Mouse (Mus musculus) kidney, embryonic 15.5 days (tissue): Measurements from ENCODE around the gene Acot8. TPM values are rescaled to one million over a fixed set of nuclear protein-coding genes. Genes with fewer than 3 reads are reported as not detected.
A peak's percentile ranks its signal among the peaks of the same experiment; 100 is the strongest.

Experiments
- ATAC-seq: fragments of 200-750 bp; cut with Nextera tagmentation; replicated peaks from 2 replicates; pipeline ENCODE4 v1.8.0; 2017; ENCODE audit warnings: moderate TSS enrichment; ENCODE audit not compliant: low FRiP score
- H3K27ac ChIP-seq: fragments of 300-500 bp; sonication (generic); 2 replicates; pipeline ENCODE4 v1.5.1; 2015; ENCODE audit warnings: mild to moderate bottlenecking, inconsistent platforms
- H3K27me3 ChIP-seq: fragments of 300-500 bp; sonication (generic); 2 replicates; pipeline ENCODE4 v1.6.1; 2015; ENCODE audit warnings: inconsistent platforms
- H3K36me3 ChIP-seq: fragments of 300-500 bp; sonication (generic); 2 replicates; pipeline ENCODE4 v1.6.1; 2015; ENCODE audit warnings: inconsistent platforms
- H3K4me1 ChIP-seq: fragments of 300-500 bp; sonication (generic); 2 replicates; pipeline ENCODE4 v1.6.1; 2015; ENCODE audit warnings: inconsistent platforms
- H3K4me2 ChIP-seq: fragments of 300-500 bp; sonication (generic); 2 replicates; pipeline ENCODE4 v1.6.1; 2015; ENCODE audit warnings: moderate library complexity, mild to moderate bottlenecking, inconsistent platforms
- H3K4me3 ChIP-seq: fragments of 300-500 bp; sonication (generic); replicated peaks from 2 replicates; pipeline ENCODE4 v1.5.1; 2015; ENCODE audit warnings: mild to moderate bottlenecking, inconsistent platforms
- H3K9ac ChIP-seq: fragments of 300-500 bp; sonication (generic); 2 replicates; pipeline ENCODE4 v1.6.1; 2015; ENCODE audit warnings: mild to moderate bottlenecking, inconsistent platforms
- H3K9me3 ChIP-seq: fragments of 300-500 bp; sonication (generic); replicated peaks from 2 replicates; pipeline ENCODE4 v1.6.1; 2016; ENCODE audit warnings: inconsistent platforms
- WGBS: fragments of 180-500 bp; shearing (Covaris S2); methylation state at CpG from one replicate; pipeline ENCODE4 v1.1.7; 2015; ENCODE audit warnings: mixed read lengths; 5-methylcytosine and 5-hydroxymethylcytosine counted together
- polyA plus RNA-seq: library from polyadenylated mRNA; unstranded; fragments of >200 nt; fragmentation: Nextera tagmentation; extraction: Ambion mirVana; gene quantifications from 2 replicates; pipeline ENCODE4 v1.2.1, GENCODE M21; 2015

The Acot8 gene
- polyA plus RNA-seq, 1 experiment from 2014 or later: 20.8 TPM

DNA sequence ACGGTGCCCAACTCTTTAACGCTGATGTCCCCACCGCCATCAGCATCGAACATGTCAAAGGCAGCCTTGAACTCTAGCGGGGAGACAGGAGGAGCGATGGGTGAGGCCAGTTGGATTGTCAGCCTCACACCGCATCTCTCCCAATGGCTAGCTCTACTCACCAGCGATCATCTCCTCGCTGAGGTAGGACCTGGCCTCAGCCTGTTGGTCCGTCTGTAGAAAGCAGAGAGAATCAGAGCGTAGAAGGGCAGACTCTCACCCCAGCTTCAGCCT lies 26.7 kb downstream of the Acot8 start:
- H3K27ac ChIP-seq: no peak overlapping the region
- H3K36me3 ChIP-seq: peaks cover 5% of the 10 kb centered on the region
- H3K27me3 ChIP-seq: no peaks in the 10 kb centered on the region
- H3K4me2 ChIP-seq: no peak overlapping the region
- 0 out of 2 replicates have a peak, but pooled peaks cover 4% of the 10 kb centered on the region for H3K4me1 ChIP-seq
- 93% methylated on average over 11 of the region's 11 CpGs for whole genome bisulfite sequencing
- H3K4me3 ChIP-seq: no peak overlapping the region
- ATAC-seq: no peak
- no peak overlapping the region for H3K9ac ChIP-seq
- H3K9me3 ChIP-seq: no peaks in the 10 kb centered on the region

GRCm38 (mm10) chr2:164777246-164778014 lies 27.3 kb downstream of the Acot8 start:
- no peaks in the 10 kb centered on the region for H3K27me3 ChIP-seq
- peaks cover 10% of the 10 kb centered on the region for H3K36me3 ChIP-seq
- H3K4me3 ChIP-seq: no peak overlapping the region
- no peak overlapping the region for H3K27ac ChIP-seq
- H3K4me1 ChIP-seq: peaks cover 5% of the 10 kb centered on the region; the same call in 1 of the 2 replicates
- 83% methylated on average over 30 of the region's 30 CpGs for WGBS
- H3K4me2 ChIP-seq: no peak overlapping the region
- H3K9me3 ChIP-seq: no peaks in the 10 kb centered on the region
- ATAC-seq: no peak
- H3K9ac ChIP-seq: no peak overlapping the region

GRCm38 (mm10) chr2:164776801-164777200 lies 27.9 kb downstream of the Acot8 start:
- Histone ChIP-seq H3K27me3 (no peaks in the 10 kb centered on the region), H3K9ac (no peak overlapping the region), H3K4me3 (no peak overlapping the region), H3K36me3 (peaks cover 16% of the 10 kb centered on the region), H3K4me1 (peaks cover 11% of the 10 kb centered on the region), H3K9me3 (no peaks in the 10 kb centered on the region), H3K27ac (no peak overlapping the region), H3K4me2 (no peak overlapping the region)
- ATAC-seq: no peak
- WGBS: 59% methylated on average over 17 of the region's 17 CpGs

GRCm38 (mm10) chr2:164776130-164776529 lies 28.6 kb downstream of the Acot8 start:
- Histone ChIP-seq H3K4me2 (no peak overlapping the region), H3K9ac (no peak overlapping the region), H3K4me1 (peaks cover 18% of the 10 kb centered on the region), H3K27ac (no peak overlapping the region), H3K27me3 (no peaks in the 10 kb centered on the region), H3K4me3 (no peak overlapping the region), H3K9me3 (no peaks in the 10 kb centered on the region), H3K36me3 (peaks cover 23% of the 10 kb centered on the region)
- no peak for ATAC-seq
- WGBS: 82% methylated on average over 6 of the region's 6 CpGs

- no peak overlapping the region for H3K9ac ChIP-seq
- H3K27ac ChIP-seq: no peak overlapping the region
These were observed 30.7 kb downstream of the Acot8 start for GRCm38 (mm10) chr2:164773989-164774364.

GRCm38 (mm10) chr2:164773229-164773988 lies 31.3 kb downstream of the Acot8 start:
- Histone ChIP-seq H3K4me1 (peaks cover 31% of the 10 kb centered on the region), H3K27ac (no peak overlapping the region), H3K9ac (no peak overlapping the region), H3K27me3 (no peaks in the 10 kb centered on the region), H3K36me3 (peaks cover 27% of the 10 kb centered on the region), H3K9me3 (no peaks in the 10 kb centered on the region), H3K4me2 (no peak overlapping the region), H3K4me3 (no peak overlapping the region)
- 84% methylated on average over 14 of the region's 14 CpGs for WGBS
- ATAC-seq: no peak

More at GRCm38 (mm10) chr2:164773989-164774364, 30.7 kb downstream of the Acot8 start:
- H3K9me3 ChIP-seq: no peaks in the 10 kb centered on the region
- no peak for ATAC-seq
- no peak overlapping the region for H3K4me2 ChIP-seq
- H3K4me3 ChIP-seq: no peak overlapping the region
- peaks cover 25% of the 10 kb centered on the region for H3K36me3 ChIP-seq
- no peaks in the 10 kb centered on the region for H3K27me3 ChIP-seq
- peaks cover 31% of the 10 kb centered on the region for H3K4me1 ChIP-seq
- WGBS: 85% methylated on average over 5 of the region's 5 CpGs

DNA sequence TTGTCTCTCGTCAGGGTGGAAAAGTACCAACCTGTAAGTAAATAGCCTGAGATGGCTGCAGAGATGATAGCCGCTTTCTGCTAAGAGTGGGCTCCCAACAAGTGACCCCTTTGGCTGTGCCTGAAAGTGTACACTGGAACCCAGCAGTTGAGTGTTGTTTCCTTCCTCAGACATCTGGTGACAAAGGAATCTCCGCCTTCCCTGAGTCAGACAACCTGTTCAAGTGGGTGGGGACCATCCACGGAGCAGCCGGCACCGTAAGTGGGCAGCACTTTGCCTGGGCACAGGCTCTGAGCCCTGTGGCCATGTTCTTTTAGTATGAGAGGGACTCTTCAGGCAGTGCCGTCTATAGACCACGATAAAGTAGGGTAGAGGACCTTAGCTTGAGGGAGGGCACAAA lies 33.6 kb downstream of the Acot8 start:
- Histone ChIP-seq H3K4me2 (peak overlapping the region; percentile 80), H3K9me3 (no peaks in the 10 kb centered on the region), H3K4me3 (peak overlapping the region; percentile 84), H3K27me3 (no peaks in the 10 kb centered on the region), H3K36me3 (peaks cover 49% of the 10 kb centered on the region), H3K9ac (peak overlapping the region; percentile 80), H3K27ac (no peak overlapping the region), H3K4me1 (peaks cover 34% of the 10 kb centered on the region)
- WGBS: 74% methylated on average over 8 of the region's 8 CpGs
- ATAC-seq: no peak

- peak overlapping the region; percentile 84 for H3K4me3 ChIP-seq
- 2% methylated on average over 15 of the region's 15 CpGs for WGBS
These were observed 34.4 kb downstream of the Acot8 start for GRCm38 (mm10) chr2:164770279-164770678.

DNA sequence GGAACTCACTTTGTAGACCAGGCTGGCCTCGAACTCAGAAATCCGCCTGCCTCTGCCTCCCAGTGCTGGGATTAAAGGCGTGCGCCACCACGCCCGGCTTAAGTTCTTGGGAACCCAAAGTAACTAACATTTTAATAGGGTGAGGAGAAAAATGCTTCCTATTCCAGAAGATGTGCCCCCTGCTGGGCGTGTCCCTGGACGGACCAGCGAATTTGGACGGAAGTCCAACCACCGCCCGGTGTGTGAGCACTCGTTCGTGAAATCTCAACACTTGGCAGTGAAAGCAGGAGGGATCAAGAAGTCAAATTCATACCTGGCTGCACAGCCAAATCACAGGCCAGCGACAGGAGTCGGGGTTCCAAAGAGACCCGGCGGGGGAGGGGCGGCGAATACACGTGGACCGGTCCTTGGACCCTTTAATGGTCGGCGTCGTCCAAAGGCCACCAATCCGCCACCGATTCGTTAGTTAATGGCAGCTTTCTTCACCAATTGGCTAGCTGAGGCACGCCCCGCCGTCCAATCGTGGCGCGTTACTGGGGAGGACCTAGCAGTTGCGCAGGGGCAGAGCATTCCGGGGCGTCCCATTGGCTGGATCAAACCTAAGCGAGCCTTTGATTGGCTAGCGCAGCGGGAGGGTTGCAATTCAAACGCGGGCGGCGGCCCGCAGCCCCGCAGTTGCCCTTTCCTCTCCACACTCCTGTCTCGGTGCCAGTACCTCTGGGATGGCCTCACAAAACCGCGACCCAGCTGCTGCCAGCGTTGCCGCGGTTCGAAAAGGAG lies 35.2 kb downstream of the Acot8 start, which contains the start of gene Ube2c:
Gene Ube2c, plus strand, starts transcription at position 641 of the 780 bp plus-strand sequence.
- WGBS: 2% methylated on average over 53 of the region's 53 CpGs
- Histone ChIP-seq H3K9ac (peak within 1 kb of the TSS; percentile 80), H3K27me3 (no peaks in the 10 kb centered on the region), H3K4me3 (peak within 1 kb of the TSS; percentile 84), H3K4me2 (peak within 1 kb of the TSS; percentile 80), H3K4me1 (peaks cover 34% of the 10 kb centered on the region), H3K36me3 (peaks cover 65% of the 10 kb centered on the region), H3K9me3 (no peaks in the 10 kb centered on the region), H3K27ac (peak within 1 kb of the TSS; percentile 84)
- ATAC-seq: peak; percentile 98

More at GRCm38 (mm10) chr2:164770279-164770678, 34.4 kb downstream of the Acot8 start:
- Histone ChIP-seq H3K4me2 (peak overlapping the region; percentile 80), H3K36me3 (peaks cover 58% of the 10 kb centered on the region), H3K9ac (peak overlapping the region; percentile 80), H3K4me1 (peaks cover 34% of the 10 kb centered on the region), H3K27ac (peak overlapping the region; percentile 76), H3K9me3 (no peaks in the 10 kb centered on the region), H3K27me3 (no peaks in the 10 kb centered on the region)
- 0 out of 2 replicates have a peak, but pooled peaks have one; percentile 0 for ATAC-seq

- Histone ChIP-seq H3K9ac (no peak overlapping the region), H3K36me3 (peaks cover 71% of the 10 kb centered on the region), H3K9me3 (no peaks in the 10 kb centered on the region), H3K4me1 (peaks cover 30% of the 10 kb centered on the region), H3K4me3 (no peak overlapping the region), H3K27ac (peak overlapping the region; percentile 25; the same call in 1 of the 2 replicates), H3K4me2 (no peak overlapping the region), H3K27me3 (no peaks in the 10 kb centered on the region)
- WGBS: 87% methylated on average over 15 of the region's 15 CpGs
- no peak for ATAC-seq
These were observed 36.7 kb downstream of the Acot8 start for GRCm38 (mm10) chr2:164767812-164768540.

- H3K36me3 ChIP-seq: peaks cover 71% of the 10 kb centered on the region
- H3K9me3 ChIP-seq: no peaks in the 10 kb centered on the region
- no peaks in the 10 kb centered on the region for H3K27me3 ChIP-seq
- H3K27ac ChIP-seq: no peak overlapping the region
- no peak overlapping the region for H3K4me3 ChIP-seq
- H3K4me1 ChIP-seq: peaks cover 13% of the 10 kb centered on the region
- H3K4me2 ChIP-seq: no peak overlapping the region
- 86% methylated on average over 3 of the region's 3 CpGs for WGBS
- ATAC-seq: no peak
- no peak overlapping the region for H3K9ac ChIP-seq
These were observed 38.8 kb downstream of the Acot8 start for GRCm38 (mm10) chr2:164765841-164766240.
